Mouse (Mus musculus): ENCODE data around the gene Intu.

Gene Intu

DNA sequence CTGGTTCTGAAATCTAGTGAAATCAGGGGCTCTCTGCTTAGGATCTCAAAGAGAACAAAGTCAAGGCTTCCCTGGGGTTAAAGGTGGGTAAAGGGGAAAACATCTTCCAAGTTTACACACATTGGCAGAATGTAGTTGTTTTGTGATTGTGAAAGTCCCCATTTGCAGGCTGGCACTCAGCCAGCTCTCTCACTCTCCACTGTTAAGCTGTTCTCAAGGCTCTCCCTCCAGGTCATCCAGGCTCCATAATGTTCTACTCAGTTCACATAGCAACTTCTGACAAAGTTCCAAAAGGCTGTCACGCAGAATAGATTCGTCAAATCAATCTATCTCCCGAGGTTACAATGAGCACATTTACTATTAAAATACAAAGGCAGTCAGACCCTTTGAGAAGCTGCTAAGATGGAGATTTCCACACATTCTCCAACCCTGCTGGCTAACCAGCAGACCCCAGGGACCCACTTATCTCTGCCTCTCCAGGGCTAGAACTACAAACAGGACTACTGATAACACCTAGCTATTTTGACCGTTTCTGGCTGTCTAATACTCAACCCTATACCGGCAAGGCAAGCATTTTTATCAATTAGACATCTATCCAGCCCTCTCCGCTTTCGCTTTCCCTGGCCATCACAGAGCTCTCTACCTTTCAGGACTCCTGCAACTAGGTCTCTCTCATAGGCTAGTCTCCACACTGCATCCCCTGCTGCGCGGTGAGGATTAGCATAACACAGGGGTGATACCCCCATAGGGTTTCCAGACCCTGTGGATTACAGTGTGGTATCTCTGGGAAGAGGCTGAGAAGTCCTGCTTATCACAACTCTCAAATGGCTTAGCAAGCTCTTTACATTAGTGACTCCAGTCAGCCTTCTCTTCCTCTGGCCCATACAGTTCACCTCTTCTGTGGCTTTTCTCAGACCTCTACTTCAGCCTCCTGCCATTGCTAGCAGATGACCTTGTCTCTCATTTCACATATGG lies 2.8 kb upstream of the Intu start:
- no peak for DNase-seq (ENCODE audit: low read depth, low spot score)

DNA sequence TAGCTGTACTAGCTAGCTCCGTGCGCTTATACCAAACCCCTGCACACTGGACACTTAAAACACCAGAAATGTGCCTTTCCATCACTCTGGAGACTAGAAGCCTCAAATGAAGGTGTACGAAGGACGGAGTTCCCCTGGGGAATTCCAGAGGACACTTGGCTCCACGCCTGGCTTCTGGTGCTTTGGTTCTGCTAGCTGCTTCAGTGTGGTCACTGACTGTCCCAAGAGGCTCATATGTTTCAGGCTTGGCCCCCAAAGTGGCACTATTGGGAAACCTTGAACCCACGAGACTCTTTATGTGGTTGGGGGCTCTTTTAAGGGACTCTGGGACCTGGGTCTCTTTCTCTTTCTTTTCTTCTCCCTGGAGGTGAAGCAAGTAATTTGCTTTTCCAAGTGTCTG lies 2.1 kb upstream of the Intu start:
- no peak for DNase-seq (ENCODE audit: low read depth, low spot score)

DNA sequence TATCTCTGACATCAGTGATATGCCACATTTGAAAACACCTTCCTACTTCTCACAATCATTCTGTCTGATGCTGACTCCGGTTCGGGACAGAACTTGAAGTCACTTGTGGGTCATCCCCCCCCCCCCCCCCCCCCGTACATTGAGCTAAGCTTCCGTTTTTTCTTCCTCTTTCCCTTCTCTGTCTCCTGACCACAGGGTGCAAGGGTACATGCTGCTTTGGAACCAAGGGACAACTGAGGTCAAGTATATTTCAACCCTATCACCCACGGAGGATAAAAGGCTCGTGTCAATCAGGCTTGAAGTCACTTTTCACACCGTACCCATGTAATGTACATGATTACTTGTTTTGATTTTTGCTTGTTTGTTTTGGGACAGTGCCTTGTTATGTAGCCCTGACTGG lies 241 bp upstream of the Intu start:
- DNase-seq (ENCODE audit: low read depth, low spot score), result no peak

DNA sequence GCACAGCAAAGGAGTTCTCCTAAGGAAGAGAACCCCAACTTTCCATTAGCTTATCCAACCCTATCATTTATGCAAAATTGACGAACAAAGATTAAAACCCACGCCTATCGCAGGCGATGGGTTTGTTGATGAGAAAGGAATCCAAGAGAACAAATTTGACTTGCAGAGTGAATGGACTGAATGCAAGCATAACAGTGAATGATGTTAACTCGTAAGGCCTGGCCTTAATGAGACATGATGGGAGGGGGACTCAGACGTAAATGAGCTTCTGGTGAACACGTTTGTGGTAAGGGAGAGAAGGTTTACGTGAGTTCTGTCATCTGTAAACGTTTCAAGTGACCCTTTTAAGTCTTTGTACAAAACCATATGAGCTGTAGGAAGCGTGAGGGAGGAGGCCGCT lies 1.2 kb downstream of the Intu start:
- DNase-seq (ENCODE audit: low read depth, low spot score), result no peak

DNA sequence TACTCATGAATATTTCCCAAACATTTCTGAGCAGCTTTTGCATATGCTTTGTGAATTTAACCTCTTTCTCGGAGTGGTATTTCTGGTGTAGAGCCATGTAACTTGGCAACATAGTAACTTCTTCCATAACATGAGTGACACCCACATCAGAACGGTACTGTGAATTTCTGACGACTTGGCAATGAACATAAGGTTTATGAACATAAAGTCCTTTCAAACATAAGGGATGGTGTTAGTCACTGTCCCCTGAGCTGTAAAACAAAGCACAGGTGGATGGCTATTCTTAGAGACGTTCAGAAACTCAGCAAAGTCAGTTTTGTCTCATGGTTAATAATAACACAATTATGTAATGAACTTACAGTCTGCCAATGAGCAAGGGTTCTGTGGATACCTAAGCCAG lies 3.1 kb downstream of the Intu start:
- DNase-seq (ENCODE audit: low read depth, low spot score), result no peak

DNA sequence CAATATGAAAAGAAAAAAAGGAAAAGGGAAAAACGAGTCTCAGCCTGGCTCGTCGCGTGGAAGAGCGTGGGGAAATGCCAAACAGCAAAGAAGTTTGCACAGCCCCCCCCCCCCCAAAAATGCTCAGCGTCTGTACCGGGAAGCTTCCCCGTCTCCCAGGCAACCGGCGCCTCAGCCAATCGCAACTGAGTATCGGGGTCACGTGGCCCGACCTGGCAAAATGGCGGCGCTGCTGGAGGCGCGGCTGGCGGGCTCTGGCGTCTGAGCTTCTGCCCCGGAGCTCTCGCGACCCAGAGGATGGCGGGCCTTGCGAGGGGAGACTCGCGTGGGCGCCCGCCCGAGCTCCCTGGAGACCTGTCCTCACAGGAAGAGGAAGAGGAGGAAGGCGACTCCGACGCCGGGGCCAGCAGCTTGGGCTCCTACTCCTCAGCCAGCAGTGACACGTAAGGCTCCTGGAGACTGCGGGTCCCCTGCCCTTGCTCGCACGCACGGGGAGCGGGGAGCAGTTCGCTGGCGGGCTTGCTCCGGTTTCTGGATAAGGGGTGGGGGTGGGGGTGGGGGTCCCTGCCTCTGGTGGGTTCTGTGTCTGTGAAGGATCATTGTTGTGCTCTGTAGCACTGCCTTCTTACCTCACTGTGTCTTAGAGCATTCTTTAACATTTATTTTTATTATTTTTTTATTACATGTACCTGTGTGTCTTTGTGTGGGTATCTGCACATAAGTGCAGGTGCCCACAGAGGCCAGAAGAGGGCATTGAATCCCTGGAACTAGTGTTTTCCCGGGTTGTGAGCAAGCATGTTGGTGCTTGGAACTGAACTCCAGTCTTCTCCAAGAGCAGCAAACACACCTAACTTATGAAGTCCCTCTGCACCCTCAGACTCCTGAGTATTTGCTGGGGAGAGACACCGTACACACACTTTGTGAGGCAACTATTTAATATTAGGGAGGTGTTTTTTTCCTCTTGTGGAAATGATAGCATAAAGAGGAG lies 9.8 kb downstream of the Intu start:
- peak; percentile 66 for DNase-seq (ENCODE audit: low read depth, low spot score)

DNA sequence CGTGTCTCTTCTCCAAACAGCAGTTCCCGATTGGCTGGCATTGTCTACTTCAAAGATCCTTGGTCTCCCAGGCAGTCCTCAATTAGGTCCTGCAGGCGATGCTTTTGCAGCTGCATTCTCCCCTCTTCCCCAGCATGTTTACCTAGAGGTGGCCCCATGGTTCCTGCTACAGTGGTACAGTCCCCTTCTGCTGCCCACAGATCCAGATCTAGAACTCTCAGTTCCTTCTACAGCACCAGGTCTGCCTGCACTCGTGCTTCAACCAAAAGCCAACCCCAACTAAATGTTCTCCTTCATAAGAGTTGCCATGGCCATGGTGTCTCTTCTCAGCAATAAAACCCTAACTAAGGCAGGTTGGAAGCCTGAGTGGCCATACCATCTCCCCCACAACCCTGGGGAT lies 15.5 kb downstream of the Intu start:
- no peak for DNase-seq (ENCODE audit: low read depth, low spot score)

DNA sequence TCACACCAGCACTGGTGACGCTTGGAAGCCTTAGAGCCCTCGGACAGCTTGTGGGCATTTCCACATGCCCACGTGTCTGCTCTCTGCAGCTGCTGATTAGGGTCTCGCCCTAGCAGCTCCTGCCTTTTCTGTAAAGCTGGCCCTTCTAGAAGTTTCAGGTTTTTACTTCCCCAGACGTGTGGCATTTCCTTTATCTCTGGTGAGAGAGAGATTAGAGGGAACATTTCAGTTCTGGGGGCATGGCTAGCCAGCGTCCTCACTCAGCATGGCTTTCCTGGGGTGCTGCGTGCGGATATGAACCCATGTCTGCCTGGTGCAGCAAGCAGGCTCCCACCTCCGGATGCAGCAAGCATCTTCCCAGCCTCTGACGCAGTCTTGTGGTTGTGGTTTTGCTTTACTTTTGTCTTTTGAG lies 121.9 kb downstream of the Intu start:
- no peak for DNase-seq (ENCODE audit: low read depth, low spot score)

DNA sequence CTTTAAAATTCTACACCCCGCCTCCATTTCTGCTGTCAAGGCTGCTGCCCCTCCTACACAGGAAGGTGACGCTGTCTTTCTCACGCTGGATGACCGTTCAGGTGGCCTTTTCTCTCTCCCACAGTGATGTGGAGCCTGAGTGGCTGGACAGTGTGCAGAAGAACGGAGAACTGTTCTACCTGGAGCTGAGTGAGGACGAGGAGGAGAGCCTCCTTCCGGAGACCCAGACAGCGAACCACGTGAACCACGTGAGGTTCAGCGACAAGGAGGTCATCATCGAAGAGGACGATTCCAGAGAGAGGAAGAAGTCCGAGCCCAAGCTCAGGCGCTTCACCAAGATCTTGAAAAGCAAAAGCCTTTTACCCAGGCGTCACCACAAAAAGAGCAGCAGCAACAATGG lies 122.5 kb downstream of the Intu start:
- DNase-seq (ENCODE audit: low read depth, low spot score), result no peak

DNA sequence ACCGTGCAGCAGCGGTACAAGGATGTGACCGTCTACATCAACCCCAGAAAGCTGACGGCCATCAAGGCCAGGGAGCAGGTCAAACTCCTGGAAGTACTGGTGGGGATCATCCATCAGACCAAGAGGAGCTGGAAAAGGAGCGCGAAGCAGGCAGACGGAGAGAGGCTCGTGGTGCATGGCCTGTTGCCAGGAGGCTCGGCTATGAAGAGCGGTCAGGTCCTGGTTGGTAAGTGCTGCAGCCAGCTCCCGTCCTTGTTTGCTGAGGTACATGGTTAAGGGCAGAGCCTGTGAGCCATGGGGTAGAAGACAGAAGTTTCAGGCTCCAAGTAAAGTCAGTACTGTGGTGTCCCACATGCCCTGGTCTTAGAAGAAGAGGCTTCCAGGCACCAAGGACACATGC lies 122.9 kb downstream of the Intu start:
- DNase-seq (ENCODE audit: low read depth, low spot score), result no peak

DNA sequence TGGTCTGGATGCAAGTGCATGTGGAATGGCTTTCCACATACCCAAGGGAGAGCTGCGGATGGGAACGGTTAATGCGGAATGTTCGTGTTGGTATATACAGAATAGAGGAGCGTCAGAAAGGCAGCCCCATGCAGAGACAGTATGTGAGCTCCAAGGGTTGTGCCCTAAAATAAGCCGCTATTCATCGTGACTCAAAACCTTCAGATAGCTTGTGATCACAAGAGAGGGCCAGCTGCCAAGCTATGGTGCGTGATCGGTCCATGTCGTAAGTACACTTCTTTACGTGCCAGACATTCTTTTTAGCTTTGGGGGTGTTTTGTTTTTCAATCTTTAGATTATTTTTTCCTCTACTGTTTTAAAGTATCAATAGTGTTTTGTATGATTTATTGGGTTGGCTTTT lies 124.5 kb downstream of the Intu start:
- no peak for DNase-seq (ENCODE audit: low read depth, low spot score)

DNA sequence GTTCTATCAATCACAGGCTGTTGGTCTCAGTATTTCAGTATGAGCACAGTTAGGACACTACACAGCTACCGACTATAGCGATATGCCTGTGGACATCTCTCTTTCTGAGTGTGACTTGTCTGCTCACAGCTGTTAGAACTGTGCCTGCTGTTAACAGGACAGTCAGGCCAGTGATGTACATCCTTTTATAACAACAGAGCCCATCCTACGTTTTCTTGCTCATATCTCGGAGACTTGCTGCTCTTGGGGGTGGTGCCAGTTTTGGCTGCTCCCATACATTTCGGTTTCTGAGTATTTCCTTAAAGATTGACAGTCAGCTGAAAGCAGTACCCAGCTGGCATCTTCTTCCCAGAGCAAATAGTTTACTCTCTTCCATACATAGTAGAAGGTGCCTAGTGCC lies 125.3 kb downstream of the Intu start:
- no peak for DNase-seq (ENCODE audit: low read depth, low spot score)

DNA sequence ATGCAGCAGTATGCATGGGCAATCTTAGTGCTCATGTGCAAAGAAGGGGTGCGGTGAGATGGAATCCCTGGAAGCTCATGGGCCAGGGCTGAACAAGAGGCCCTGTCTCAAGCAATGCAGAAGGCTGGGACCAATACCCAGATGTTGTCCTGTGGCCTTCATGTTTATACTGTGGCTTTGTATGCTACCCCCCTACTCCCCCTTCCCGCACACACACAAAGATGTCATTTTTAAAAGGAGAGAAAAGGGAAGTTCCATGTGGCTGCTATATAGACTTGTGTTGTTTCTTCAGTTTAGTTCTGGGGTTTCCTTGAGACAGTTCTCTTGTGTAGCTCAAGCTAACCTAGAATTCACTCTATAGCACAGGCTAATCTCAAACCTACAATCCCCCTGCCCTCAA lies 129.1 kb downstream of the Intu start:
- DNase-seq (ENCODE audit: low read depth, low spot score), result no peak

DNA sequence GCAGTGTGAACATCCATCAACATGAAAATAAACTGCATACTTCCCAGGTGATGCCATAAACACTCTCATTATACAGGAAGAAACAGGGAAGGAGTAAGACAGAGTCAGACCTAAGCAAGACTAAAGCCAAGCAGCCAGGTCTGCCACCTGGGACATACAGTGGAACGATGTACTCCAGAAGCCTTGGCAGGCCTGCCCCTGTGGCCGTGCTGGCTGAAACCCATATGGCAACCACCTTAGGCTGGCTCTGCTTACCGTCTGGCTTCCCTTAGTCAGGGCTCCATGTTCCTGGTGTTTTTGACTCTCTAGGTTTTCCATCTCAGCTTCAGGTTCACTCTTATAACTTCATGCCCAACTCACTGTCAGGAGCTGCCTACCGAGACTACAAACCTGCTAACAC lies 135.0 kb downstream of the Intu start:
- DNase-seq (ENCODE audit: low read depth, low spot score), result no peak

DNA sequence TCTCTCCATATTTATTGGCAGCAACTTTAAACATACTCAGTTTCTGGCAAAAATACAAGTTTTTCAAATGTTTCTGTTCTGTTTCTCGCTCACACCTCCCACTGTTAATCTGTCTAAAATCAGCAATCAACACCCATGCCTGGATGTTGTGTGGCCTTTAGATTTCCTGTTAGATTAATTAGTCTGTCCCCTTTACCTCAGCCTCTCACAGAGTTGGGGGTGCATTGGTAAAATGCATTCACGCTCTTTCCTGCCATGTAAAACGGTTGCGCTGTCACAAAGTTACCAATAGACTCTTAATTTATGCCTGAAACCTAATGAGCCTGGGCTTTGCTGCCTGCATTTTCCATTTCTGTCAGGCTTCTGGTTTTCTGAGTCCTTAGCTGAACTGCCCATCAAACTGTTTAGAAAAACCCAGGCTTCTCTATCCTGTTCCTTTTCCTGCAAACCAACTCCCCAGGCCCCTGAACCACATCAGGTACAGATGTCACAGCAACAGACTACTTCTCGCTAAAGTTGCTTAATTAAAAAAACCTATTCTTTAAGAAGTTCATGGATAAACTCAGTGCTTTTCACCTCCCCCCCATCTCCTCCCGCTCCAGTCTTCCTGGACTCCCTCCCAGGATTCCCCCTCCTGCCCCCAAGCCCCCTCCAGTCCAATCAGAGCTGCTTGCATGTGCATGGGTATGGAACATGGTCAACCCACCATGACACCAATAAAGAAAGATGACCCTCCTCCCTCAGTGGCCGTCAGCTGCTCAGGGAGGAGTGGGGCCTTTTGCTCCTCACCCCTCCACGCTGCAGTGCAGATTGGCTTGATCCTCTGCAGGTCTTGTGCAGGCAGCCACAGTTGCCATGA lies 136.0 kb downstream of the Intu start:
- DNase-seq (ENCODE audit: low read depth, low spot score), result no peak

DNA sequence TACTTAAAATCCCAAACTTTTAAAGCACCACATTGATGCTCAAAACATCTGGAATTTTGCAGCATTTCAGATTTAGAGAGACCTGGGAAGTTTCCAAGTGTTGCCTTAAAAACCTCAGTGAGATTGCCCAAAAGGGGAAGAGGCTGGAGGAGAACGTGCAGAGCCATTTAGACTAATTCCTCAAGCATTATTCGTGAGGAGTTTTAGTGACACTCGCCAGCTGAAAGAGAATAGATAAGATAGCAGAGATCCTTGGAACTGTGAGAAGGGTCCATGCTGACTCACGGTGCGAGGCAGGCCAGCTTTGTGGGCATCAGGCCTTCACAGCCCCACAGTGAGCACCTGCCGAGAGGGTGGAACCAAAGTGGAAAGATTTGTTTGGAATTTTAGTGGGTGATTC lies 137.8 kb downstream of the Intu start:
- no peak for DNase-seq (ENCODE audit: low read depth, low spot score)

DNA sequence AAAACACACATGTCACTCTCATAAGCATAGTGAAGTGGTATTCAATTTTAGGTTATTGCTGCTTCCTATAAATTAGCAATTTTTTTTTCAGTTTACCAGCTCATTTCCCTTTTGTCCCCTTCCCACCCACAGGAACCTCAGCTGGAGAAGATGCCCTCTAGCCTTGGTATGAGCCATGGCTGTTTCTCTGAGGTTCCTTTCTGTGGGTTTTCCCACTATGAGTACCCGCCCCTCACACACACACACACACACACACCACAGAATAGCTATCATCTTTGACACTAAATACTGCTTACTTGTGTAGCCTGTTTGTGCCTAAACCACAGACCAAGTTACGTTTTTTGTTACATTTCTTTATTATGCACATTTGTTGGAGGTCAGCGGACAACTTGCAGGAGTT lies 138.3 kb downstream of the Intu start:
- DNase-seq (ENCODE audit: low read depth, low spot score), result no peak

DNA sequence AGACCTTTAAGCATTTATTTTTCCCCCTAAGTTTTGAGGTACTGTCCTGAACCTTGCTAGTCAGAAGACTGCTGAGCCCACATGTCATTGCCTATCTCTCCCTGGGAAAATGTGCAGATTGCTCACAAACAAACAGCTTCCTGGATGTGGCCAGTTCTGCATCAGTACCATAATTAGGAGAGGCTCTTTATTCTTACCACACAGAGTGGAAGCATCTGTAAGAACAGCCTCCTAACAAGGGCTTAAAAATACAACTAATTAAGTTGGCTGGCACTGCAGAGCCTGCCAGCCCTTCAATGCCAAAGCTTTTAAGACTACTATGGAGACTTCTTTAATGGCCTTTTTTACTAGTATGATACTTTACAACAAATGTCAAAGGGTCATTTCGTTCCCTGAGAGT lies 142.4 kb downstream of the Intu start:
- DNase-seq (ENCODE audit: low read depth, low spot score), result no peak

DNA sequence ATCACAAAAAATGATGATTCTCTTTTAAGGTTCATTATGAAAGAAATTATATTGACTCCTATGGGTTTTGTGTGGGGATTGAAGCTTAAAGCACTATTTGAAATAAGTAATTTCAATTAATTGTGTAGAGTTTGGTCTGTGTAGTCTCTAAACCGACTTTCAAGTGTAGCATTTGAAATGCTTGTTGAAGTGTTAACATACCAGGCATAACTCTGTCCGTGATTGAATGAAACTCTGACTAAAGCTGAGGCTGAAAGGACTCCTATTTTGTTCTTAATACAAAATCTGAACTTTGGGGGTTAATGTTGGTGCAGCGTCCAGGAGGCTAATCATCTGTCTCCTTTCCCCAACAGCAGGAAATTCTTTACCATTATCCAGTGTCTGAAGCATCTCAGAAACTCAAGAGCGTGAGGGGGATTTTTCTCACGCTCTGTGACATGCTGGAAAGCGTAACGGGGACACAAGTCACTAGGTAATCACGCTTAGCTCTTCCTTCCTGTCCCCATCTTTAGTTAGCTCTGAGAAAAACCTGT lies 143.9 kb downstream of the Intu start:
- no peak for DNase-seq (ENCODE audit: low read depth, low spot score)

DNA sequence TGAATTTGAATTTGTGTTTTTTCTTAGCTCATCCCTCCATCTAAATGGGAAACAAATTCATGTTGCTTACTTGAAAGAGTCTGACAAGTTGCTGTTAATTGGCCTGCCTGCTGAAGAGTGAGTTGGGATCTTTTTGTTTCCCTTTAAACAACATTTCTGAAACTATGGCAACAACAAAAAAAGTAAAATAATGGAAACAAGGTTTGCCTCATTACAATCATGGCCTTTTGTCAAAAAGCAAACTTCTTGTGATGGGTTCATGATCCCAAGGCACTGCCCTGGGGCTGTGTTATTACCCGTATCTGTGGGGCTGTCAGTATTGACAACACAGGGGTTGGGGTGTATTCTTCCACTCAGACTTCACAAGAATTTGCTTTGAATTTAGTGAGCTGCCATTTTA lies 147.8 kb downstream of the Intu start:
- no peak for DNase-seq (ENCODE audit: low read depth, low spot score)

DNA sequence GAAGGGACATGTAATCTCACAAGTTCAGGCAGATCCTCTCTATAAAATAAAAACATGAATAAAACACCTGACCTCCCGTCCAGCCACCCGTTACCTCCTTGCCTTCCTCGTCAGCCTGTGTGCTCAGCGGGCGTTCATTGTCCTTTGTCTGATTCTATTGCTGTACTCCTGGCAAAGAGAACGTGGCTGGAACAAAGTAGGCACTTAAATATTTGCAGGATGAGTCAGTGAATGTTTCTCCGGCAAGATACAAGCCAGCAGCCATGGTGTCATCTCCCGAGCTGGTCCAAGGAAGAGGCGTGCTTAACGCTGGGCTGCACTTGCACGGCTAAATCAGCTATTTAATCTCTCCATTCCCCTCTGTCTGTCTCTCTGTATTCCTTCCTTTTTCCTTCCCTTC lies 151.3 kb downstream of the Intu start:
- DNase-seq (ENCODE audit: low read depth, low spot score), result no peak
